Mouse (Mus musculus): Measurements from ENCODE around the gene Nmur1. TPM values are rescaled to one million over a fixed set of nuclear protein-coding genes. Genes with fewer than 3 reads are reported as not detected.

The Nmur1 gene
- total RNA-seq, 2 experiments from 2014 or later = 0.25 to 0.53 TPM

- intact Hi-C loops (cut with DNase I) = loop anchor here (1.0 kb wide), 1 partner anchor 45 kb away; no protein-coding TSS in a partner anchor
Observed at GRCm38 (mm10) chr1:86441980-86442831, 16.2 kb upstream of the Nmur1 start.

GRCm38 (mm10) chr1:86441724-86441979 lies 15.6 kb upstream of the Nmur1 start:
- no peak for DNase-seq (ENCODE audit: low spot score in 2 of 2)
- intact Hi-C loops (cut with DNase I) = no loop called here

More at GRCm38 (mm10) chr1:86441980-86442831, 16.2 kb upstream of the Nmur1 start:
- peak; percentile 78 to 88 for DNase-seq (ENCODE audit: low spot score in 2 of 2)

GRCm38 (mm10) chr1:86440887-86441723 lies 15.1 kb upstream of the Nmur1 start:
- intact Hi-C loops (cut with DNase I) = loop anchor here (1.0 kb wide), 2 partner anchors 59 to 91 kb away; no protein-coding TSS in a partner anchor
- DNase-seq (ENCODE audit: low spot score in 2 of 2) = peak; percentile 58 to 83

GRCm38 (mm10) chr1:86440171-86440886 lies 14.3 kb upstream of the Nmur1 start:
- peak; percentile 95 to 97 for DNase-seq (ENCODE audit: low spot score in 2 of 2)
- intact Hi-C loops (cut with DNase I) = loop anchor here (1.0 kb wide), 2 partner anchors 60 to 92 kb away; no protein-coding TSS in a partner anchor

GRCm38 (mm10) chr1:86439487-86440170 lies 13.6 kb upstream of the Nmur1 start:
- intact Hi-C loops (cut with DNase I) = loop anchor here (1.0 kb wide), 2 partner anchors 61 to 93 kb away; no protein-coding TSS in a partner anchor
- DNase-seq (ENCODE audit: low spot score in 2 of 2) = peak in 1 of 2 experiments; percentile 45

GRCm38 (mm10) chr1:86438501-86438900 lies 12.5 kb upstream of the Nmur1 start:
- DNase-seq (ENCODE audit: low spot score in 2 of 2) = peak; percentile 31 to 45
- intact Hi-C loops (cut with DNase I) = no loop called here

- intact Hi-C loops (cut with DNase I) = no loop called here
- DNase-seq (ENCODE audit: low spot score in 2 of 2) = no peak
Observed at GRCm38 (mm10) chr1:86438014-86438319, 11.9 kb upstream of the Nmur1 start.

GRCm38 (mm10) chr1:86437219-86438013 lies 11.4 kb upstream of the Nmur1 start:
- intact Hi-C loops (cut with DNase I) = no loop called here
- DNase-seq (ENCODE audit: low spot score in 2 of 2) = no peak

GRCm38 (mm10) chr1:86435302-86435821 lies 9.3 kb upstream of the Nmur1 start:
- peak; percentile 68 to 83 for DNase-seq (ENCODE audit: low spot score in 2 of 2)
- intact Hi-C loops (cut with DNase I) = no loop called here

- DNase-seq (ENCODE audit: low spot score in 2 of 2) = peak; percentile 99
- intact Hi-C loops (cut with DNase I) = loop anchor here (5.0 kb wide), 1 partner anchor 47 kb away; no protein-coding TSS in a partner anchor
Observed at GRCm38 (mm10) chr1:86434439-86435201, 8.6 kb upstream of the Nmur1 start.

GRCm38 (mm10) chr1:86434001-86434400 lies 8.0 kb upstream of the Nmur1 start:
- intact Hi-C loops (cut with DNase I) = loop anchor here (5.0 kb wide), 1 partner anchor 47 kb away; no protein-coding TSS in a partner anchor
- DNase-seq (ENCODE audit: low spot score in 2 of 2) = peak in 1 of 2 experiments; percentile 58

- intact Hi-C loops (cut with DNase I) = loop anchor here (5.0 kb wide), 1 partner anchor 46 kb away; no protein-coding TSS in a partner anchor
Observed at GRCm38 (mm10) chr1:86433359-86433758, 7.3 kb upstream of the Nmur1 start.

GRCm38 (mm10) chr1:86432778-86433177 lies 6.8 kb upstream of the Nmur1 start:
- intact Hi-C loops (cut with DNase I) = loop anchor here (5.0 kb wide), 1 partner anchor 45 kb away; no protein-coding TSS in a partner anchor
- no peak for DNase-seq (ENCODE audit: low spot score in 2 of 2)

More at GRCm38 (mm10) chr1:86433359-86433758, 7.3 kb upstream of the Nmur1 start:
- DNase-seq (ENCODE audit: low spot score in 2 of 2) = no peak

GRCm38 (mm10) chr1:86430056-86430455 lies 4.0 kb upstream of the Nmur1 start:
- intact Hi-C loops (cut with DNase I) = loop anchor here (5.0 kb wide), 1 partner anchor 43 kb away; no protein-coding TSS in a partner anchor
- DNase-seq (ENCODE audit: low spot score in 2 of 2) = peak; percentile 88 to 89

- no peak for DNase-seq (ENCODE audit: low spot score in 2 of 2)
- intact Hi-C loops (cut with DNase I) = no loop called here
Observed at GRCm38 (mm10) chr1:86424835-86425547, 1.0 kb downstream of the Nmur1 start.

- intact Hi-C loops (cut with DNase I) = no loop called here
- DNase-seq (ENCODE audit: low spot score in 2 of 2) = no peak
Observed at GRCm38 (mm10) chr1:86424336-86424735, 1.7 kb downstream of the Nmur1 start.

All from left cerebral cortex, postnatal 14 days (tissue).